ENCODE assay signal across 10 mouse cellular contexts in the genomic region with DNA sequence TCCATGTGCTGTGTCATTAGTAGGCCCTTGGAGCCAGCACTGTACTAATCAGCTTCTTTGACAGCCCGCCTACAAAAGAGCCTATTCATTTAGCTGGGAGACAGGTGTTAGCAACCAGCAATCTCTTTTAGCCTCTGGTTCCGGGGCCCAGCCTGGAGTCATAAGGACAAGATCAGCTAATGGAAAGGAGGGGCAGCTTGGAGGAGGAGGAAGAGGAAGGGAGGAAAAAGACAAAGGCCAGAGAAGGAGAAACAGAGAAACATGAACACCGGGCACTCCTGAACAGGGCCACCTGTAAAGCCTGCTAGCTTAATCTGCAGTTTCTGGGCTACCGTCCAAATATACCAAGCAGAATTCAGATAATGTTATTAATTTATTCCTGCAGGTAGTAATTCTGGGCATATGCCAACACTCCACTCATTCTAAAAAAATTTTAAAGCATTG. TPM values are rescaled to one million over a fixed set of nuclear protein-coding genes. Genes with fewer than 3 reads are reported as not detected.
DNase-seq lines count a peak whose midpoint lies in the region; ATAC-seq and TF ChIP-seq lines count a peak whose summit lies in the region.
"Had no signal": no experiment of that assay in that cellular context is flagged by ENCODE, and none has a peak within 500 bp of the region (broad histone marks: within the 10 kb centered on the region; RNA-seq: fewer than 3 reads in every experiment).

No protein-coding gene starts in this region.

- WGBS in hindbrain, embryonic 11.5 days = 64% methylated on average over 4 of the region's 4 CpGs
- 72% methylated on average over 4 of the region's 4 CpGs for WGBS in hindbrain, embryonic 10.5 days
- 9% methylated on average over 4 of the region's 4 CpGs for WGBS in forebrain, embryonic 15.5 days
- 40% methylated on average over 4 of the region's 4 CpGs for WGBS in liver, embryonic 14.5 days (ENCODE audit: insufficient replicate concordance)

- TF ChIP-seq CTCF in liver, embryonic 14.5 days (IDR thresholded peaks at IDR 0.05; ENCODE audit: low read depth) = no peak

- no peaks in the 10 kb centered on the region for H3K4me1 ChIP-seq in hindbrain, embryonic 11.5 days (replicated peaks; ENCODE audit: control insufficient read depth, insufficient read depth, low read length)
- peaks cover 18% of the 10 kb centered on the region; the same call in 1 of the 2 replicates for H3K4me1 ChIP-seq in hindbrain, embryonic 10.5 days (replicated peaks)
- peaks cover 36% of the 10 kb centered on the region for H3K4me1 ChIP-seq in forebrain, embryonic 15.5 days
- H3K4me1 ChIP-seq in liver, embryonic 14.5 days (replicated peaks; ENCODE audit: control insufficient read depth in 2 of 2, insufficient read depth in 2 of 2, low read length in 1 of 2) = peaks cover 50 to 56% of the 10 kb centered on the region in 2 experiments

- no peaks in the 10 kb centered on the region for H3K36me3 ChIP-seq in hindbrain, embryonic 11.5 days (ENCODE audit: control insufficient read depth, insufficient read depth, low read length)
- H3K36me3 ChIP-seq in hindbrain, embryonic 10.5 days = no peaks in the 10 kb centered on the region
- H3K36me3 ChIP-seq in forebrain, embryonic 15.5 days = no peaks in the 10 kb centered on the region
- no peaks in the 10 kb centered on the region; the same call in none of the 2 replicates for H3K36me3 ChIP-seq in liver, embryonic 14.5 days (replicated peaks; ENCODE audit: control insufficient read depth, insufficient read depth, low read depth)
- H3K36me3 ChIP-seq: limb, embryonic 12.5 days had no signal

- H3K27me3 ChIP-seq in hindbrain, embryonic 11.5 days (ENCODE audit: control insufficient read depth, insufficient read depth, low read length) = no peaks in the 10 kb centered on the region
- H3K27me3 ChIP-seq in hindbrain, embryonic 10.5 days (ENCODE audit: insufficient read depth, poor library complexity, severe bottlenecking) = no peaks in the 10 kb centered on the region
- no peaks in the 10 kb centered on the region for H3K27me3 ChIP-seq in forebrain, embryonic 15.5 days
- no peaks in the 10 kb centered on the region for H3K27me3 ChIP-seq in liver, embryonic 14.5 days (ENCODE audit: control insufficient read depth, insufficient read depth, low read length)
- H3K27me3 ChIP-seq: limb, embryonic 12.5 days; Patski had no signal

- no peaks in the 10 kb centered on the region for H3K9me3 ChIP-seq in hindbrain, embryonic 11.5 days (ENCODE audit: control insufficient read depth, low read length)
- no peaks in the 10 kb centered on the region for H3K9me3 ChIP-seq in hindbrain, embryonic 10.5 days
- H3K9me3 ChIP-seq in forebrain, embryonic 15.5 days = no peaks in the 10 kb centered on the region
- H3K9me3 ChIP-seq in liver, embryonic 14.5 days (ENCODE audit: control insufficient read depth, low read length) = no peaks in the 10 kb centered on the region
- H3K9me3 ChIP-seq: limb, embryonic 12.5 days had no signal

- no peak overlapping the region for H3K4me3 ChIP-seq in hindbrain, embryonic 11.5 days (ENCODE audit: low read depth, low read length)
- no peak overlapping the region for H3K4me3 ChIP-seq in hindbrain, embryonic 10.5 days
- no peak overlapping the region for H3K4me3 ChIP-seq in forebrain, embryonic 15.5 days
- H3K4me3 ChIP-seq in liver, embryonic 14.5 days (ENCODE audit: insufficient read depth in 1 of 2, low read depth in 2 of 2, low read length in 2 of 2) = no peak overlapping the region
- H3K4me3 ChIP-seq: limb, embryonic 12.5 days had no signal

- H3K9ac ChIP-seq in hindbrain, embryonic 11.5 days (ENCODE audit: low read depth, low read length) = no peak overlapping the region
- H3K9ac ChIP-seq in forebrain, embryonic 15.5 days (replicated peaks) = no peak overlapping the region
- H3K9ac ChIP-seq in liver, embryonic 14.5 days (replicated peaks) = no peak overlapping the region; the same call in 1 of the 2 replicates
- H3K9ac ChIP-seq: limb, embryonic 12.5 days had no signal

- DNase-seq in hindbrain, embryonic 11.5 days (ENCODE audit: low spot score) = peak; percentile 14
- no peak for DNase-seq in hindbrain, embryonic 10.5 days (ENCODE audit: low spot score)
- peak; percentile 18 for DNase-seq in MN1 (ENCODE audit: low spot score)
- peak in 2 of 3 experiments; percentile 38 to 50 for DNase-seq in liver, embryonic 14.5 days (ENCODE audit: low read depth in 3 of 3, low spot score in 3 of 3)
- DNase-seq in right cerebral cortex, adult 2 months (ENCODE audit: low spot score in 2 of 2) = no peak
- DNase-seq in lung, postnatal 25 days (ENCODE audit: low spot score) = no peak
- DNase-seq in frontal cortex, postnatal 14 days (ENCODE audit: low spot score in 2 of 2) = no peak

- no peak overlapping the region for H3K4me2 ChIP-seq in hindbrain, embryonic 11.5 days (replicated peaks; ENCODE audit: low read depth, low read length)
- no peak overlapping the region for H3K4me2 ChIP-seq in forebrain, embryonic 15.5 days (replicated peaks)
- no peak overlapping the region; the same call in 1 of the 2 replicates for H3K4me2 ChIP-seq in liver, embryonic 14.5 days (ENCODE audit: low read depth)
- H3K4me2 ChIP-seq: limb, embryonic 12.5 days had no signal

- no peak for TF ChIP-seq EP300 in liver, embryonic 14.5 days (IDR thresholded peaks at IDR 0.05; ENCODE audit: low read depth)

- no peak for ATAC-seq in hindbrain, embryonic 11.5 days (ENCODE audit: low FRiP score)
- ATAC-seq in forebrain, embryonic 15.5 days (replicated peaks) = peak; percentile 61
- ATAC-seq in liver, embryonic 14.5 days (ENCODE audit: insufficient read depth) = peak; percentile 63; the same call in 1 of the 2 replicates
- ATAC-seq: Patski had no signal

- no peak overlapping the region for H3K27ac ChIP-seq in hindbrain, embryonic 11.5 days (ENCODE audit: low read depth, low read length)
- no peak overlapping the region for H3K27ac ChIP-seq in hindbrain, embryonic 10.5 days
- H3K27ac ChIP-seq in forebrain, embryonic 15.5 days (replicated peaks) = peak overlapping the region; percentile 66
- H3K27ac ChIP-seq in liver, embryonic 14.5 days = peak overlapping the region; percentile 53
- H3K27ac ChIP-seq: limb, embryonic 12.5 days had no signal

RNA-seq across cellular contexts. Expression of gene Rffl, which starts 7.5 kb away (rescaled TPM):
- 6.3 and 8.8 TPM in 2 replicates for polyA plus RNA-seq in hindbrain, embryonic 11.5 days (2014; fragmentation: Nextera tagmentation; extraction: Ambion mirVana)
- polyA plus RNA-seq in hindbrain, embryonic 10.5 days (2016; fragmentation: Nextera tagmentation; extraction: Ambion mirVana) = 7.4 and 11.0 TPM in 2 replicates
- 8.7 and 10.0 TPM in 2 replicates for polyA plus RNA-seq in forebrain, embryonic 15.5 days (2015; fragmentation: Nextera tagmentation; extraction: Ambion mirVana)
- polyA plus RNA-seq in liver, embryonic 14.5 days (2012; rRNA removed) = 12.6 and 12.9 TPM in 2 replicates
- polyA plus RNA-seq in liver, embryonic 14.5 days (2014; fragmentation: Nextera tagmentation; extraction: Ambion mirVana) = 19.0 and 20.6 TPM in 2 replicates

RNA-seq across cellular contexts. Expression of gene Rad51d, which starts 26.9 kb away (rescaled TPM):
- 14.6 and 15.7 TPM in 2 replicates for polyA plus RNA-seq in hindbrain, embryonic 11.5 days (2014; fragmentation: Nextera tagmentation; extraction: Ambion mirVana)
- 15.1 and 17.3 TPM in 2 replicates for polyA plus RNA-seq in hindbrain, embryonic 10.5 days (2016; fragmentation: Nextera tagmentation; extraction: Ambion mirVana)
- 13.5 and 14.2 TPM in 2 replicates for polyA plus RNA-seq in forebrain, embryonic 15.5 days (2015; fragmentation: Nextera tagmentation; extraction: Ambion mirVana)
- polyA plus RNA-seq in liver, embryonic 14.5 days (2012; rRNA removed) = 2.8 and 3.5 TPM in 2 replicates
- polyA plus RNA-seq in liver, embryonic 14.5 days (2014; fragmentation: Nextera tagmentation; extraction: Ambion mirVana) = 5.8 and 6.8 TPM in 2 replicates

RNA-seq across cellular contexts. Expression of gene Fndc8, which starts 28.4 kb away (rescaled TPM):
- polyA plus RNA-seq in hindbrain, embryonic 11.5 days (2014; fragmentation: Nextera tagmentation; extraction: Ambion mirVana) = 0.09 and 0.22 TPM in 2 replicates
- polyA plus RNA-seq in hindbrain, embryonic 10.5 days (2016; fragmentation: Nextera tagmentation; extraction: Ambion mirVana) = 0.19 and 0.31 TPM in 2 replicates
- 0.23 and 0.60 TPM in 2 replicates for polyA plus RNA-seq in forebrain, embryonic 15.5 days (2015; fragmentation: Nextera tagmentation; extraction: Ambion mirVana)
- 0.07 and 0.09 TPM in 2 replicates for polyA plus RNA-seq in liver, embryonic 14.5 days (2012; rRNA removed)
- 0.04 and 0.18 TPM in 2 replicates for polyA plus RNA-seq in liver, embryonic 14.5 days (2014; fragmentation: Nextera tagmentation; extraction: Ambion mirVana)

RNA-seq across cellular contexts. Expression of gene Nle1, which starts 44.7 kb away (rescaled TPM):
- polyA plus RNA-seq in hindbrain, embryonic 11.5 days (2014; fragmentation: Nextera tagmentation; extraction: Ambion mirVana) = 19.8 and 22.9 TPM in 2 replicates
- polyA plus RNA-seq in hindbrain, embryonic 10.5 days (2016; fragmentation: Nextera tagmentation; extraction: Ambion mirVana) = 37.0 and 41.3 TPM in 2 replicates
- 32.0 and 37.5 TPM in 2 replicates for polyA plus RNA-seq in forebrain, embryonic 15.5 days (2015; fragmentation: Nextera tagmentation; extraction: Ambion mirVana)
- polyA plus RNA-seq in liver, embryonic 14.5 days (2012; rRNA removed) = 26.1 and 27.2 TPM in 2 replicates
- polyA plus RNA-seq in liver, embryonic 14.5 days (2014; fragmentation: Nextera tagmentation; extraction: Ambion mirVana) = 11.9 and 13.8 TPM in 2 replicates

RNA-seq across cellular contexts. Expression of gene Unc45b, which starts 46.8 kb away (rescaled TPM):
- polyA plus RNA-seq in hindbrain, embryonic 11.5 days (2014; fragmentation: Nextera tagmentation; extraction: Ambion mirVana) = 0.42 and 0.45 TPM in 2 replicates
- 0.22 and 0.60 TPM in 2 replicates for polyA plus RNA-seq in hindbrain, embryonic 10.5 days (2016; fragmentation: Nextera tagmentation; extraction: Ambion mirVana)
- polyA plus RNA-seq in forebrain, embryonic 15.5 days (2015; fragmentation: Nextera tagmentation; extraction: Ambion mirVana) = 1.0 and 1.3 TPM in 2 replicates
- polyA plus RNA-seq in liver, embryonic 14.5 days (2012; rRNA removed) = 0.21 and 0.45 TPM in 2 replicates
- 0.57 and 0.95 TPM in 2 replicates for polyA plus RNA-seq in liver, embryonic 14.5 days (2014; fragmentation: Nextera tagmentation; extraction: Ambion mirVana)
- polyA plus RNA-seq: Patski had no signal

Comparison
In these comparisons a context has a peak if more than half of its experiments do, and no peak if none do; other contexts are left out.
1. DNase-seq: peak in hindbrain, embryonic 11.5 days (single experiment), MN1 (single experiment) and liver, embryonic 14.5 days (2 of 3); none in hindbrain, embryonic 10.5 days (single experiment), right cerebral cortex, adult 2 months (0 of 2), lung, postnatal 25 days (single experiment) and frontal cortex, postnatal 14 days (0 of 2).
2. H3K27ac ChIP-seq: peak in forebrain, embryonic 15.5 days (single experiment) and liver, embryonic 14.5 days (single experiment); none in hindbrain, embryonic 11.5 days (single experiment) and hindbrain, embryonic 10.5 days (single experiment).